Mouse (Mus musculus) layer of hippocampus, postnatal 36 days (tissue): ENCODE measurements around the gene Agtpbp1. TPM values are rescaled to one million over a fixed set of nuclear protein-coding genes. Genes with fewer than 3 reads are reported as not detected.

Experiments
- DNase-seq, 2 experiments: peaks; one replicate each; pipeline ENCODE4 v3.0.0; 2022
- total RNA-seq, 2 experiments: library from RNA; stranded (reverse); gene quantifications; 2 replicates each; pipeline ENCODE4 v1.2.3; 2021

Agtpbp1 gene
- total RNA-seq, 2 experiments from 2014 or later: 347 to 388 TPM

DNA sequence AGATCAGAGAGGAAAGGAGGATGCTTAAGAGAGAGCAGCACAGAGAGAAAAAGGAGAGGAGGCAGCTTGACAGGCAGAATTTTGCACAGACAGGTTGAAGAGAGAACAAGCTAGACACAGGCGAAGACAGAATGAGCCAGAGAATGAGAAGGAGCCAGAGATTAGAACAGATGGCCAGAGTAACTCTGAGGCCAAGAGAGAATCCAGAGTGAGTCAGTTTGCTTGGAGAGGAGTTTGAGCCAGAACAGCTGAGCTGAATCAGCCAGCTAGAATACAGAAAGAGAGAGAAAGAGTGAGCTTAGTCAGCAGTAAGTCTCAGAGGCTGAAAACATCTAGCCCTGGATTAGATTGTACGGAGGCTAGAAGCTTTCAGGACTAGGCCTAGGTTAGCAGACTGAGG lies 12.5 kb downstream of the Agtpbp1 start:
- DNase-seq: peak; percentile 48 to 56

DNA sequence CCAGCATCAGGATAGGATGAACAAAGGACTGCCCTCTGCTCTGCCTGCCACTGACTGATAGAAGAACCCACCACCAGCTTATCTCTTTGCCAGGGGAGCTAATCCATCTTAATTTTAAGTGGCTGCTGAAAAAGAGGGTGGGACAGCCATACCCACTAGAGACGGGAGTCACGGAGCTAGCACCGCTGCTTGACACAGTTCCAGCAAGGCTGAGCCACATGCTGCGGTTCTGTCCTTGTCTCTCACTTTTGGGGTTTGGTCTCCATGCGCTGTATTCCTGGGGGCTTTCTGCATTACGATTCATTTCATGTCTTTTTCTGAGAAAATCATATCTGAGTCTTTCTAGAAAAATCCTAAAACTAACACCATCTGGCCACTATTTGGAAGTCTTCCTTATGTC lies 13.9 kb downstream of the Agtpbp1 start:
- DNase-seq: no peak

DNA sequence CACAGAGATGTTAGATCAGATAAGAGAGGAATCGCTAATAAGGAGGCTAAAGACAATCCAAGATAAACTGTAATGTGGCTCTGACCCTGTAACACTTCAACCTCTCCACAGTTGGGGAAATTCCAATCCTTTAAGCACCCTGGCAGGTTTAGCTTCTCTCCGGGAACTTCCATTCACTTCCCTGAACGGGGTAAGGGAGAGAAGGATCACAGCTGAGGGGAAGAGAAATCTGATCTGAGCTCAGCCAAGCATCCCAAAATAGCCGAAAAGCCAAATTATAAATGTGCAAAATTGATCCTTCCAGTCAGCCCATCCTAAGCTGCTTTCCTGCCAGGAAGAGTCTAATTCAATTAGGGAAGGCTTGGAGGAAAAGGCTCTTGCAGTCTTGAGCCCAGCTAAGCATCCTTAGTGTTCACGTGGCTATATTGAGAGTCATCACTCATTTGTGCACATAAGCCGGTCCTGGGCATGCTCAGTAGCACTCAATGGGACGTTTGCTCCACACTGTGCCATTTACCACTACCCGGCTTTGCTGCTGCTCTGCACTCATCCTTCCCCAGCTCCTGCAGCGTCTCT lies 19.0 kb downstream of the Agtpbp1 start:
- DNase-seq: no peak

DNA sequence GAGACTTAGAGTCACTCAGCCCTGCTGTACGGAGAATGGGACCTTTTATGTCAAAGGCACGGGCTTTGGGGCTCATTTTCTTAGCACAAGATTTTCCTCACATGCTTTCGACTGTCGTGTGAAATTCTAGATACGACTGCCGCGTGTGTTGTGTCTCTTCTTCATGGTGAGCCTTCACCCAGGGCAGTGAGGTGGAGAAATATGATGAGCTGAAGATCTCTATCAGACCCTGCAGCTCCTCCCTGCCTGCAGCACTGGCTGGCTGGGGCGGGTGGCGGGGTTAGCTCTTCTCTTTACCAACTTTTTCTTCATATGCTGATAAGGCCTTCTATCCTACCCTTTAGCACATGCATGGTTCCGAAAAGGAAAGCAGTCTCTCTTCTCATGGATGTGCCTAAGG lies 20.1 kb downstream of the Agtpbp1 start:
- no peak for DNase-seq

DNA sequence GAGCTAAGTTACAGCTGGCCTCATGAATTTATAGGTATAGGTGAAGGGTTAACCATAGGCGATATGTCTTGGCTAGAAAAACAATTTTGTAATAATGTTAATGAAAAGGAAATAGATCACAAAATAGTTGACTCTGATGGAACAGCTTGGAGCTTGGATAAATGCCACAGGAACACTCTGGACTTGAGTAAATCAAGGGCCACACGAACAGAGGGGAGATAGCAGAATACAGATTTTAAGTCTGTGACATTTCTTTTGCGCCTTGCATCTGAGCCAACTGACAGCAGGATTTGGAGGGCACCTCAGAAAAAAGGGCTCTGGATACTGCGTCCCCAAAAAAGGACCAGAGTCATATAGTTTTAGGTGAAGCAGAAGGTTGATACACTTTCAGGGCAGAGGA lies 20.5 kb downstream of the Agtpbp1 start:
- DNase-seq: no peak

DNA sequence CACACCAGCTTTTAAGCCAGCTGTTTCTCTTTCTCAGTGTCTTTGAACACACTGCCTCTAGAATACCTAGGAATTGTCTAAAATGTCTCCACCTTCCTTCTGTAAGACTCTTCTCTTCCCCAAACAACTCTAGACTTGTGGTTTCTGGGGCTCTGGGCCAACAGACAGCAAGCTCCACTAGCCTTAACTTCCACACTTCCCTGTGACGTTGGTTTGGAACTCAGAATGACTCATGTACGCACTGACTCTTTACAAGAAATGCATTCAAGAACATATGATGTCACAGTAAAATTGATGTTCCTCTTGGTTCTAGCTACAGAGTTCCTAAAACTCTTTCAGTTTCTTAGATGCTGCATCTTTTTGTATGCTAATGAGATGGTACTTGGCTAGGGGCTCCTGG lies 22.6 kb downstream of the Agtpbp1 start:
- DNase-seq: no peak

DNA sequence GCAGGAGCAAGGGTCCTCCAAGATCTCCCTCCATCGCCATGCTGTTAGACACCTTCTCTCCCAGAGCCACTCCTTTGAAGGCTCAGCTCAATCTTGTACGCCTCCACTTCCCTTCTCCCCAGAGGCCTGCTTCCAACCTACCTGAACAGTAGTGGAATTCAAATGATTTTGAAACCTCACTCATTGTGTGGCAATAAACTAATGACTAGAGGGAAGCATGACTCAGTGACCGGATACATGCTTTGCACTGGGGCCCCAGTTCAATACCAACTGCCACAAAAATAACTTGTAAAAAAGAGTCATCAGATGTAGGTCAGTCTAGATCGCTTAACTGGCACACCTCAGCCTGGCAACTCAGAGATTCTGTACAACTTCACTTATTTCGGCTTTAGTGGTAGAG lies 26.3 kb downstream of the Agtpbp1 start:
- no peak for DNase-seq

DNA sequence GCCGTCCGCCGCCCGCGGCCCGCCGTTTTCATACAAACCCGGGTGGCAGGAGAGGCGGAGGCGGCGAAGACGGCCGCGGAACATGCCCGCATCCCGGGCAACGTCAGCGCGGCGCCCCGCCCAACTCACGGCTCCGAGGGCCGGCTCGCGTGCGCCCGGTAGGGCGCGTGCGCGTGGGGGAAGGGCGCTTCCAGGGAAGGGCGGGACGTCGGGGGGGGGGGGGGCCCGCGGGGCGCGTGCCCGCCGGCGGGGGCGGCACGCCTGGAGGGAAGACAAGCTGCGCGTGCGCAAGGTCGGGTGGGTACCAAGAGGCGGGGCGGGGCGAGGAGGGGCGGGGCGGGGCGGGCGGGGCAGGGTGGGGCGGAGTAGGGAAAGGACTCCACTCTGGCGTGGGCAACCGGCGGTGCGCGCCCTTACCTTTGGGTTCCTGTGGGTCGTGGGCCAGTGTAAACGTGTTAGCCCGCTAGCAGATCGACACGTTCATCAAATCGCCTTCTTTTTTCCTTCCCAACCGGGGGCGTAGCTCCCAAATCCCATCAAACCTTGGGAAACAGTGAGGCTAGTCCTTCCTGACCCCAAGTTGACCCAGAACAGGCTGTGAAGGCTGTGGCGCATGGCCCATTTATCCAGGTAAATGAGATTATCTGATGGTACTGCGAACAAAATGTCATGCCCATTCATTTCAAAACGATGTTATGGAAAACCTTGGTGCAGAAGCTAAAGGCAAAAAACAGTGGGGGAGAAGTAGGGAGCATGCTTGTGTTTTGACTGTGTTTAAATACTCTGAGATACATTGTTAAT lies 27.6 kb downstream of the Agtpbp1 start:
- peak; percentile 83 to 84 for DNase-seq

DNA sequence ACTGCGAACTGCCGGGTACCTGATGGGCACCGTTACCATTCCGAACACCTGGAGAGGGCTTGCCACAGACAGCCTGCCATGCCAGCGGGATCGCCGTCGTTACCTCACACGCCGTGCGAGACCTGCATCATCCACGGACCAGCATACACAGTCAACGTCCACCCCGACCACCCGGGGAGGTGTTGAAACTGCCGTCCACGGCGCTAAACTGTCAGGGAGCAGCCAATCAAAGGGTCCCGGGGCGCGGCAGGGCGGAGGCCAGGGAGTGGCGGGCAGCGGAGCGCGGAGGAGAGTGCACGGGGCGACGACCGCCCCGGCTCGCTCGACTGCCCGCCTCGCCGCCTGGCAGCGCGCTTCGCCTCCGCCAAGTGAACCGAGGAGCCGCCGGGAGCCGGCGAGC lies 28.4 kb downstream of the Agtpbp1 start:
- peak; percentile 28 to 46 for DNase-seq

DNA sequence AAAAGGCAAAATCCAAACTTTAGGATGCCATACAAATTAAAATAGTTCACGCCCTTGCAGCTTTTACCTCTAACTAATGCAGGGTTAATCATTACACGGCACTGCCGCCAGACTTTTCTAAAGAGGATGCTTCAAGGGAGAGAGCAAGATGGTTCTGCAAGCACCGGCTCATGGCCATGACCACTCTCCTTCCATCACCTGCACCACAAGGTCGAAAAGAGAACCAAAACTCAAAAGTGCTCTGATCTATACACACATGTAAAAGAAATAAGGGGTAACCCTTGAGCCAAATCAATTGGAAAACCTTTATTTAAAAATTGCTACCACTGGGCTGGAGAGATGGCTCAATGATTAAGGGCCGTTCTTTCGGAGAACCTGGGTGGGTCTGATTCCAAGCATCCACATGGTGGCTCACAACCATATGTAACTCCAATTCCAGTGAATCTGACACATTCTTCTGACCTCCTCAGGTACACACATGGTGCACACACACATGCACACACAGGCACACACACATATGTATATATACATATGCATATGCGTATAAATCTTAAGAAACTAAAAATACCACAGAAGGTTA lies 29.3 kb downstream of the Agtpbp1 start:
- no peak for DNase-seq

DNA sequence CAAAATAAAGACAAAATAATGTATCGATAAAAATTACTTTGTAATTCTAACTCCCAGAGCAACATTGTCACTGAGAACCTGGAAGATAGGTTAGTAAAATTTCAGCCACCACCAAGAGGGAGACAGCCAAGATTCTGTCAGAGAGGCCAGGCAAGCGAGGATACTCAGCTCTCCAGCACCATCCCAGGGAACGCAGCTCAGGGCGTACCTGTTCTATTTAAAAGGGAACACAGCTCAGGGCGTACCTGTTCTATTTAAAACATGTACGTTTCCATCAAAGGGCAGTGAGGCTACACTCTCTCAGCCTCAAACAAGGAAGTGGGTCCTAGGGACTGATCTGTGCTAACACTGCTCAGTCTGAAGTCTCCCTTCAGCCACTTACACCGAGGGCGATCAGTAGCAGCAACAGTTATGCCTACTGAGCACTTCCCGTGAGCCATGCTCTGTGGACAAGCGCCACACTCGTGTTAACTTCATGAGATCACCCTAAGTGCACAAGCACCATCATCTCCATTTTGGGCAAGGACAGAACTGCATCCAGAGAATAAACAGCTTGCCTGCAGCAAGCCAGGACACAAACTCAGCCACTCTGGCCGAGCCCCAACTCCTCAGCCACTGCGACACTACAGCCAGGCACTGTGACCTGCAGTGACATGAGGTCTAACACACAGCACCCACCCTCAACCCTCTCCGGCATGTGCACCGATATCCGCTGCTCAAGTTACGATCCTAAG lies 30.1 kb downstream of the Agtpbp1 start:
- DNase-seq: no peak

DNA sequence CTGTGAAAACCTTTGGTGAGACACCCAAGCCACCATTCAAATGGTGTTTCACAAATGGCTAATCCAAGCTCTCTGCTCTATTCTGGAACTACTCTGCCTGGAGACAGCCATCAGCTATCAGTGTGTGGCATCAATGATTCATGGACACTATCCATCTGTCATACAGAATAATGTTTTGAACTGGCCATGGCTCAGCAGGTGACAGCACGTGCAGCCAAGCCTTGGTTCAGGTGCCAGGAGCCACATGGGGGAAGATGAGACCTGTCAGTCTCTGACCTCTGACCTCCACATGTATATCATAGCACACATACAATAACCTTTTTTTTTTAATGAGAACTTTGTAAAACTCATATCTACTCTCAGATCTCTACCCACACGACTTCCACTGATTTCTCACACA lies 32.3 kb downstream of the Agtpbp1 start:
- no peak for DNase-seq

DNA sequence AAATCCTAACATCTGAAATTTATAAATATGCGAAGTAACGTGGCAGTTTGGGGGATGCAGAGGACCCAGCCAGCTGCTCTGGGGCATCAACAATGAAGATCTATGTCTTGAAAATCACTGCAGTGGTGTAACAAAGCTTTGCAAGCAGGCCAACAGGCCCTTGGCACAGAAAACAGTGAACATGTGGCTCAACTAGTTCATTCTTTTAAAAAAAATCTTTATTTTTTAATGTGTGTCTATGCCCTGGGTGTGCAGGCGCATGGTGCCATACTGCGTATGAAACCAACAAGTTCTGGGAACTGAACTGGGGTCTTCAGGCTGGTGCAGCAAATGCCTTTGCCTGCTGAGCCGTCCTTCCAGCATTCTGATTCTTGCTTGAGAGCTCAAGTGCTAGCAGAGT lies 32.7 kb downstream of the Agtpbp1 start:
- DNase-seq: no peak

DNA sequence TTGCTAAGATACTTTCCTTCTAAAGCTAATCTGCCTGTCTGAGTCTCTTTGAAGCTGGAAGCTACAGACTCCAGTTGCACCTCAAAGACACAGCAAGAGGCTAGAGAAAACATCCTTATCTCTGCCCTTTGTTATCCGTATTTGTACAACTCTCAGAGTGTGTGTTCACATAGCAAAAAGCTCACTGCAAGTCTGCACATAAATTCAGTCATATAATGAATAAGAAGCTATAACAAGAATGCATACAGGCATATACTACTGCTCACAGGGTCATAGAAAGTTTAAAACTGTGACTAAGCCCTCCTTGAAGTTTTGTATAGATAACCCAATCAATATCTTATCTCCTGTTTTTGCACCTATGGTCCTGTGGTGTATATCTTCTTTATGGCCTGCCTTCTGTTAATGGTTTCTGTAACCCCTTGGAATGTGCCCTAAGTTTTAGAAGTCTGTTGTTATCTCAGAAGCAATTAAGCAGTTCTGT lies 35.7 kb downstream of the Agtpbp1 start:
- DNase-seq: no peak

DNA sequence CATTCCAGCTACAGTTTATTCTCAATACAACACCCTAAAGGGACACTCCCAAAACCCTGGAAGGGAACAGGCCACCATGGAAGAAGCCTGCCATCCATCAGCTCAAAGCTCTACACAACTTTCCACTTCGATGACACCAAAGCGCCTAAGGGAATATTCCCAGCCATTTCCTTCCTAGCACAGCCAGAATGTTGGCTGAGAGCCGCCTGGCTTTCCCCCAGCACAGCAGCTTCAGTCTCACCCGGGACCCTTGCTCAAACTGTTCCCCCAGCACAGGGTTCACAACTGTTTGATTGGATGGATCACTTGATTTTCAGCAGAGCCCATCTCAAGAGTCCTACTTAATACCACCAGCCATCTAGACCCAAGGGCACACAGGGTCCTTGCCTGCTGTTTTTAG lies 37.3 kb downstream of the Agtpbp1 start:
- DNase-seq: no peak

DNA sequence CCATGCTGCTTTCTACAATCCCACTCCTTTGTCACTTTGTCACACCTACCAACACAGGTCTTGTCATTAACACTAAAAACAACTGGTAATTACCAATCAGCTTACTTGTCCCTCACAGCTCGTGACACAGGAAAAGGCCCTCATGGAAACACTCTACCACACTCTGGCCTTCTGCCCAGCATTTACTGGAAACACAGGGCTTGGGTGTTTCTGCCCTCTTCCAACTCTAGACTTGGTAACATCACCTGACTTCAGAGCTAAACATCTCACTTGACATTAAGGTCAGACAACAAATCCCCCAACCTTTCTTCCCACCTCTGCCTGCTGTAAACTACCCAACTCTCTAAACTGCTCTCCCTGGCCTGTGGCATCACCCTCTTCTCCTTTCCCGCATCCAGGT lies 37.9 kb downstream of the Agtpbp1 start:
- no peak for DNase-seq

DNA sequence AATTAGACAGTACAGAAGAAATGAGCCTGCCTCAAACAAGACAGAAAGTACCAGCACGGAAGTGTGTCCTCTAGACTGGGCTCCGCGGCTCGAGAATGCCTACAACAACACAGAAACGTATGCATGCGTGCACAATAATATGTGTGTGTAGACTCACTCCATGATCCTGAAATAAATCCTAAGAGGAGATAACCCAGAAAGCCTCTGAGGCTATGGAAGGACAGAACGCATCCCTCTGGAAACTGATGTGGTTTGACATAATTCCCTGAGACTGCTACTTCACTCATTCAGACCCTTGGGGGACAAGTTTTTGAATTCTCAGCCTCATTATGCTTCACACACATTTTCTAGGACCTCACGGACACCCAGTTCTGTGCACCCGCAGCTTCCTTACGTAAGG lies 42.6 kb downstream of the Agtpbp1 start:
- no peak for DNase-seq

DNA sequence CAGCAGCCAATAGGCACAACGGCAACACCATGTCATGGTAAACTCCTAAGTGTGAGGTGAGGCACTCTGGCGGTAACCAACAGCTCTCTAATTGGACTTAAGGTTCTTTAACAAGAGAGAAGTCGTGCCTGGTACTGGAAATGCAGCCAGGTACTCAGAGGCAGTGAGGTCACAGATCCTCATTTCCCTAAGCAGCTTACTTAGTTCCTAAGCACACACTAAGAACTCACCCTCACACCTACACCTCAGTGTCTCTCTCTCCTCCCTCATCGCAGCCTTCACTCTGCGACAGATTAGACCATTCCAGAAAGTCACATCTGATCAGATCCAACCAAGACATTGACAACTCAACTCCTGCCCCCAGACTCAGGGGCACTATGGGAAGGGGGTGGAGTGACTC lies 45.0 kb downstream of the Agtpbp1 start:
- no peak for DNase-seq

DNA sequence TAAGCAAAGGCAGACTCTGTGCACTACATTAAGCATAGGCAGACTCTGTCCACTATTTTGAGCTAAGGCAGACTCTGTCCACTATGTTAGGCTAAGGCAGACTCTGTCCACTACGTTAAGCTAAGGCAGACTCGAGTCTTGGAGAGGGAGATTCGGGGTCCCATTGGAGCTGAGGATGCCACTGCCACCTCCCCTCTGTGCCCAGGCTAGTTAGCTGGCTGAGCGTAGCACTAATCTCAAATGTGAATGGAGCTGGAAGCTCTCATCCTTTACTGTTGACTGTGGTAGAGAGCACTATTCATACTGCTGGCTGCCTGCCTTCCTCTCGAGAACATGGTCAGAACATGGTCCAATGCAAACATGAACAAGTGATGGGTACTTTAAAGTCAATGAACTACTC lies 46.4 kb downstream of the Agtpbp1 start:
- no peak for DNase-seq

DNA sequence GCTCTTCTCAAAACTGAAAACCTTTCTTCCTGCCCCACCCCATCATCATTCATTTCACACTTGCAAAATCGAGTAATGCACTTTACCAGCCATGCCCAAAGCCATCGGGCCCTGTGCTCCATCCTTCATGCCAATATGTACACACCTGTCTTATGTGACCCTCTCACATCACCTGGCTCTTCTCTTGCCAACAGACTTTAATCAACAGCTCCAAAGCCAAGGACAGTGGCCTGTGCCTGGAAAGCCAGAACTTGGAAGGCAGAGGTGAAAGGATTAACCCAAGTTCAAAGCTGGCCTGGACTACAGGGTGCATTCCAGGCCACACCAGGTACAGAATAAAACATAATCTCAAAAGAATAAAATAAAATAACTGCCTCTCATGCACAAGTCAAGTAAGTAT lies 48.4 kb downstream of the Agtpbp1 start:
- DNase-seq: no peak

DNA sequence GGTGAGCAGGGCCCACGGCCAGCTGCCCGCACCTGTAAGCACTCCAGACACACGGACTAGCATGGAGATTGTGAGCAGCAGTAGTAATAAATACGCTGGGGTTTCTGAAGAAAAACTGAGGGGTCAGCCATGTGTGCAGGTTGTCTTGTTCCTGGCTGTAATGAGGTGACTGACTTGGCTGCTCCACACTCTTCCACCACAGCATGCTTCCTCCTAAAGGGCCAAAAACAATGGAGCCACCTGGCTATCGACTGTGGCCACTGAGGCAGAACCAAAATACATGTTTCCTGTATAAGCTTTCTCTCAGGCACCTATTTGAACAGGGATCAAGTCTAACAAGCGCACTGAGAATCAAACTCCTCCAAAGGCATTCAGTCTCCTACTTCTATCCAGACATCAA lies 49.3 kb downstream of the Agtpbp1 start:
- DNase-seq: no peak

DNA sequence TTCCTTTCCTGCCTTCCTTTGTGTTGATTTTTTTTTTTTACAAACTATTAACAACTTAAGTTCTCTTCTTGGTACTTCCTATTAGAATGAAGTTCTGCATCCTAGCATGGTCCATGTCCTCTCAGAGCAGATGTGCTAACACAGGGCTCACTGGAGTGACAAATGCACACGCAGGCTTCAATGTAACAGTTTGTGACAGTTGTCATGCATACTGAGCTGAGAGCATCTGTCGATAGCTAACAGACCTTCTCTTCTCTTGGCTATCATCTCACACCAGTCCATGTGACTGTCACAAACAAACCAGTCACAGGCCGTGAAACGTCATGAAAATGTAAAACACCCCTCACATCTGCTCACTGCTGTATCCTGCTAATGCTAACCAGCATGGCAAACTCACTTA lies 50.7 kb downstream of the Agtpbp1 start:
- DNase-seq: no peak

DNA sequence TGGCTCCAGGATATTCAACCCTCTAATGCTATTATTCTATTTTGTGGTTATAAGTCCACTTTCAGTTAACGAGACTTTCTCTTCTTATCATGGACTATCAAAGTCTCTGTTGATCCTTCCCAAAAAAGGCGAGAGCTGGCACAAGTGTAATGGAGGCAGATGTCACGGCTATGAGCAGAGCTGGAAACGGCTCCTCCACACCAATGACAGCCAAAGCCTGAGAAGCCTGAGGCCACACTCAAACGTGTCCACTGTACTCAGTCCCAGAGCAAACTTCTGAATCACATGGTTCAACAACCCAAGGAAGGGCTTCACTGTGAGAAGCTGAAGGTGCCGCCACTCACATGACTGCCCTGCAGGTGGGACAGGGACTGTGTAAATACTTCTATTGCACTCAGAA lies 51.7 kb downstream of the Agtpbp1 start:
- DNase-seq: no peak
